Mouse (Mus musculus) limb, embryonic 12.5 days (tissue): ENCODE results near the gene Zmynd12. TPM values are rescaled to one million over a fixed set of nuclear protein-coding genes. Genes with fewer than 3 reads are reported as not detected.

Experiments
- polyA plus RNA-seq: library from polyadenylated mRNA; unstranded; fragments of >200 nt; fragmentation: Nextera tagmentation; extraction: Ambion mirVana; gene quantifications from 2 replicates; pipeline ENCODE4 v1.2.1, GENCODE M21; 2016

The Zmynd12 gene
- polyA plus RNA-seq, 1 experiment from 2014 or later: 0.45 TPM

Other genes with a start within 250 kb of the Zmynd12 start
- 8.4 and 8.7 TPM in 2 replicates for gene Zfp691, start 248.6 kb upstream of the Zmynd12 start, polyA plus RNA-seq
- gene Ermap, start 232.8 kb upstream of the Zmynd12 start, polyA plus RNA-seq: 6.4 and 7.3 TPM in 2 replicates
- 179 and 182 TPM in 2 replicates for gene Svbp, start 227.5 kb upstream of the Zmynd12 start, polyA plus RNA-seq
- not detected in 2 replicates for gene Tmem269, start 204.6 kb upstream of the Zmynd12 start, polyA plus RNA-seq
- gene AU022252, start 190.1 kb upstream of the Zmynd12 start, polyA plus RNA-seq: 41.6 and 45.3 TPM in 2 replicates
- gene P3h1, start 189.9 kb upstream of the Zmynd12 start, polyA plus RNA-seq: 29.6 and 30.0 TPM in 2 replicates
- gene Cldn19, start 167.4 kb upstream of the Zmynd12 start, polyA plus RNA-seq: 0.08 and 0.14 TPM in 2 replicates
- gene Ybx1, start 128.2 kb upstream of the Zmynd12 start, polyA plus RNA-seq: 1,031 and 1,057 TPM in 2 replicates
- 127 and 133 TPM in 2 replicates for gene Ppih, start 102.3 kb upstream of the Zmynd12 start, polyA plus RNA-seq
- 7.4 and 8.0 TPM in 2 replicates for gene Ccdc30, start 7.3 kb upstream of the Zmynd12 start, polyA plus RNA-seq
- gene Ppcs, start 394 bp upstream of the Zmynd12 start, polyA plus RNA-seq: 34.2 and 36.3 TPM in 2 replicates
- 1.0 and 1.1 TPM in 2 replicates for gene Rimkla, start 69.8 kb downstream of the Zmynd12 start, polyA plus RNA-seq
- gene Foxj3, start 114.2 kb downstream of the Zmynd12 start, polyA plus RNA-seq: 27.9 and 29.2 TPM in 2 replicates
- gene Frg2f1, start 116.7 kb downstream of the Zmynd12 start, polyA plus RNA-seq: 5.1 and 5.4 TPM in 2 replicates
- not detected in 2 replicates for gene Guca2a, start 214.9 kb downstream of the Zmynd12 start, polyA plus RNA-seq
- gene Guca2b, start 236.1 kb downstream of the Zmynd12 start, polyA plus RNA-seq: not detected in 2 replicates